Mouse (Mus musculus) myocyte (in vitro differentiated cells): Measurements from ENCODE around the gene Serpina3g.

Experiments
- CEBPB ChIP-seq: IDR thresholded peaks from 2 replicates; pipeline ENCODE4 v1.6.1; 2011; ENCODE audit warnings: mild to moderate bottlenecking, moderate library complexity; ENCODE audit not compliant: poor library complexity, insufficient read depth, severe bottlenecking
- E2F4 ChIP-seq: IDR thresholded peaks from one replicate; pipeline ENCODE4 v1.6.1; 2011; ENCODE audit warnings: mild to moderate bottlenecking, control low read depth, moderate library complexity; ENCODE audit not compliant: insufficient read depth
- MAX ChIP-seq: IDR thresholded peaks from one replicate; pipeline ENCODE4 v1.6.1; 2011; ENCODE audit warnings: low read depth, mild to moderate bottlenecking, control low read depth
- MYOG ChIP-seq, 3 experiments: IDR thresholded peaks; one replicate each; pipeline ENCODE4 v1.6.1; 2011; ENCODE audit warnings: control low read depth in 2 of 3, low read depth in 2 of 3, mild to moderate bottlenecking in 2 of 3; ENCODE audit not compliant: insufficient read length in 2 of 3, control insufficient read depth in 1 of 3, insufficient read depth in 1 of 3
- POLR2A ChIP-seq: IDR thresholded peaks from one replicate; pipeline ENCODE4 v1.6.1; 2011; ENCODE audit warnings: low read depth, mild to moderate bottlenecking, control low read depth, moderate library complexity; ENCODE audit not compliant: insufficient read length
- REST ChIP-seq: IDR thresholded peaks from one replicate; pipeline ENCODE4 v1.6.1; 2011; ENCODE audit warnings: mild to moderate bottlenecking, control low read depth, moderate library complexity; ENCODE audit not compliant: insufficient read depth, insufficient read length
- SRF ChIP-seq: IDR thresholded peaks from one replicate; pipeline ENCODE4 v1.6.1; 2011; ENCODE audit warnings: low read depth; ENCODE audit not compliant: control insufficient read depth, insufficient read length
- USF1 ChIP-seq: IDR thresholded peaks from one replicate; pipeline ENCODE4 v1.6.1; 2011; ENCODE audit warnings: low read depth, mild to moderate bottlenecking, control low read depth, moderate library complexity

DNA sequence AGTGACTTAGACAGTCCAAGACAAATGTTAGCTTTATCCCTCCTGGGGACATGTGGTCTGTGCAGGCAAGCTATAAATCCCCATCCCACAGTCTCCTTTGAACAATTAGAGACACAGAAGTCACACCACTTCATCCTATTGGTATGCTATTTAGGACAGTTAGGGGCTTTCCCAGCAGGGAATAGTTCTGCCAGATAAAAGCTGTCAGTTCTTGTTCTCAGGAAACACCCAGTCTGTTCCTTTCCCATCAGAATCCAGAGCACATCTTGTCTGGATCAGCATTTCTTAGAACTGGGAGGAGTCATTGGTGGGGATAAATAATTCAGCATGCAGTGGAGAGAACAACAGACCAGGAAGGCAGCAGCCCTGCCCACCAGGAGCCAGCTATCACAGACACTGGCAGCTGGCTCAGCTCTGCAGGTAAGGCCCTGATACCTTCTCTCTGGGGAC is 11.5 kb downstream of the Serpina3g start:
- TF ChIP-seq E2F4 (no peak), POLR2A (no peak), REST (no peak), USF1 (no peak), MYOG (IDR thresholded peaks at IDR 0.05; ENCODE audit: control insufficient read depth in 1 of 3, insufficient read depth in 1 of 3, insufficient read length in 2 of 3, low read depth in 2 of 3) (no peak), SRF (no peak), MAX (no peak), CEBPB (no peak)
